Mouse (Mus musculus) C2C12 (cell line): ENCODE results near the gene Terb1. TPM values are rescaled to one million over a fixed set of nuclear protein-coding genes. Genes with fewer than 3 reads are reported as not detected.

Experiments
- H3K27me3 ChIP-seq: one replicate; pipeline ENCODE4 v1.6.1; 2011; ENCODE audit not compliant: control insufficient read depth, insufficient read depth, insufficient read length
- H3K36me3 ChIP-seq: one replicate; pipeline ENCODE4 v1.6.1; 2011; ENCODE audit not compliant: control insufficient read depth, insufficient read depth
- H3K4me3 ChIP-seq: one replicate; pipeline ENCODE4 v1.5.1; 2011; ENCODE audit warnings: mild to moderate bottlenecking, control low read depth; ENCODE audit not compliant: poor library complexity, insufficient read depth, severe bottlenecking
- H3K79me2 ChIP-seq: one replicate; pipeline ENCODE4 v1.6.1; 2011; ENCODE audit not compliant: control insufficient read depth, insufficient read depth
- H3K79me3 ChIP-seq: one replicate; pipeline ENCODE4 v1.6.1; 2011; ENCODE audit warnings: low read depth, control low read depth
- H3ac ChIP-seq: one replicate; pipeline ENCODE3; 2011; ENCODE audit warnings: low read depth; ENCODE audit not compliant: control insufficient read depth, insufficient read length
- CEBPB ChIP-seq: IDR thresholded peaks from one replicate; pipeline ENCODE4 v1.6.1; 2011; ENCODE audit warnings: low read depth, mild to moderate bottlenecking, control low read depth, moderate library complexity
- CTCF ChIP-seq: IDR thresholded peaks from one replicate; pipeline ENCODE4 v1.5.1; 2011; ENCODE audit not compliant: control insufficient read depth, insufficient read depth, insufficient read length
- FOSL1 ChIP-seq: IDR thresholded peaks from one replicate; pipeline ENCODE4 v1.8.0; 2011; ENCODE audit warnings: mild to moderate bottlenecking, low read length; ENCODE audit not compliant: poor library complexity, insufficient read depth, severe bottlenecking
- MAX ChIP-seq: IDR thresholded peaks from one replicate; pipeline ENCODE4 v1.6.1; 2011; ENCODE audit warnings: mild to moderate bottlenecking, control low read depth
- MYOD1 ChIP-seq: IDR thresholded peaks from one replicate; pipeline ENCODE4 v1.6.1; 2011; ENCODE audit warnings: low read depth; ENCODE audit not compliant: control insufficient read depth, insufficient read length
- MYOG ChIP-seq: IDR thresholded peaks from one replicate; pipeline ENCODE4 v1.6.1; 2011; ENCODE audit not compliant: control insufficient read depth, insufficient read length; ENCODE audit errors: extremely low read depth
- USF1 ChIP-seq: IDR thresholded peaks from one replicate; pipeline ENCODE4 v1.6.1; 2011; ENCODE audit warnings: low read depth, mild to moderate bottlenecking, control low read depth, moderate library complexity
- polyA plus RNA-seq: library from polyadenylated mRNA; unstranded; fragments of >200 nt; fragmentation: generic; extraction: Trizol; gene quantifications from one replicate; pipeline ENCODE4 v1.2.1, GENCODE M21; 2012; ENCODE audit warnings: missing spikeins

Terb1 gene
- polyA plus RNA-seq, 1 experiment: not detected

GRCm38 (mm10) chr8:104534779-104535141 is 25.1 kb upstream of the Terb1 start:
- Histone ChIP-seq H3ac (peak overlapping the region; percentile 32), H3K79me2 (peaks cover 39% of the 10 kb centered on the region), H3K4me3 (peak overlapping the region; percentile 82), H3K79me3 (peaks cover 22% of the 10 kb centered on the region), H3K27me3 (peaks cover 2% of the 10 kb centered on the region), H3K36me3 (peaks cover 8% of the 10 kb centered on the region)
- no peak for TF ChIP-seq FOSL1
- no peak for TF ChIP-seq USF1
- TF ChIP-seq CTCF: no peak
- TF ChIP-seq MAX: no peak
- TF ChIP-seq CEBPB: no peak
- TF ChIP-seq MYOG: no peak
- TF ChIP-seq MYOD1: no peak

- no peak for TF ChIP-seq FOSL1
- TF ChIP-seq CTCF: peak; percentile 99
- Histone ChIP-seq H3K36me3 (peaks cover 14% of the 10 kb centered on the region), H3ac (peak within 1 kb of the TSS; percentile 97), H3K79me2 (peaks cover 39% of the 10 kb centered on the region), H3K27me3 (no peaks in the 10 kb centered on the region), H3K4me3 (peak within 1 kb of the TSS; percentile 82), H3K79me3 (peaks cover 22% of the 10 kb centered on the region)
Measured at GRCm38 (mm10) chr8:104533971-104534778, 24.5 kb upstream of the Terb1 start, which contains the start of the genes Nae1 and Car7. Gene Nae1, minus strand, starts transcription at chr8:104534637. Gene Car7, plus strand, starts transcription at chr8:104534689.

GRCm38 (mm10) chr8:104533551-104533950 is 23.8 kb upstream of the Terb1 start:
- peak overlapping the region; percentile 82 for H3K4me3 ChIP-seq
- no peaks in the 10 kb centered on the region for H3K27me3 ChIP-seq
- H3K79me3 ChIP-seq: peaks cover 22% of the 10 kb centered on the region
- H3K36me3 ChIP-seq: peaks cover 19% of the 10 kb centered on the region
- TF ChIP-seq MAX (no peak), FOSL1 (no peak), MYOD1 (no peak), CTCF (no peak), MYOG (no peak), CEBPB (no peak), USF1 (no peak)
- peaks cover 39% of the 10 kb centered on the region for H3K79me2 ChIP-seq
- no peak overlapping the region for H3ac ChIP-seq

- Histone ChIP-seq H3K79me3 (peaks cover 22% of the 10 kb centered on the region), H3K79me2 (peaks cover 39% of the 10 kb centered on the region), H3K27me3 (no peaks in the 10 kb centered on the region), H3K4me3 (no peak overlapping the region), H3K36me3 (peaks cover 50% of the 10 kb centered on the region), H3ac (no peak overlapping the region)
- TF ChIP-seq MYOG (no peak), MYOD1 (no peak), CEBPB (no peak), USF1 (no peak), CTCF (no peak), MAX (no peak), FOSL1 (no peak)
Measured at GRCm38 (mm10) chr8:104529671-104530070, 20.0 kb upstream of the Terb1 start.

- TF ChIP-seq USF1 (no peak), CTCF (no peak), FOSL1 (no peak), CEBPB (no peak), MYOD1 (no peak), MAX (no peak), MYOG (no peak)
- Histone ChIP-seq H3K36me3 (peaks cover 75% of the 10 kb centered on the region), H3ac (no peak overlapping the region), H3K4me3 (no peak overlapping the region), H3K27me3 (no peaks in the 10 kb centered on the region), H3K79me3 (no peaks in the 10 kb centered on the region), H3K79me2 (no peaks in the 10 kb centered on the region)
Measured at GRCm38 (mm10) chr8:104517872-104518271, 8.2 kb upstream of the Terb1 start.

GRCm38 (mm10) chr8:104510134-104510533 is 424 bp upstream of the Terb1 start:
- no peaks in the 10 kb centered on the region for H3K79me2 ChIP-seq
- TF ChIP-seq CTCF (no peak), FOSL1 (no peak), MYOD1 (no peak), MYOG (no peak), USF1 (no peak)
- no peak overlapping the region for H3K4me3 ChIP-seq
- peaks cover 45% of the 10 kb centered on the region for H3K36me3 ChIP-seq
- H3K27me3 ChIP-seq: no peaks in the 10 kb centered on the region
- no peaks in the 10 kb centered on the region for H3K79me3 ChIP-seq
- H3ac ChIP-seq: no peak overlapping the region

- H3K27me3 ChIP-seq: no peaks in the 10 kb centered on the region
- TF ChIP-seq CEBPB (peak; percentile 13), MYOD1 (no peak)
- H3ac ChIP-seq: no peak overlapping the region
- no peaks in the 10 kb centered on the region for H3K79me2 ChIP-seq
- no peaks in the 10 kb centered on the region for H3K79me3 ChIP-seq
- H3K36me3 ChIP-seq: no peaks in the 10 kb centered on the region
- H3K4me3 ChIP-seq: no peak overlapping the region
Measured at GRCm38 (mm10) chr8:104479091-104479490, 30.6 kb downstream of the Terb1 start.
